Mouse (Mus musculus) lung, embryonic 16.5 days (tissue): ENCODE measurements around the gene Eif4a1. TPM values are rescaled to one million over a fixed set of nuclear protein-coding genes. Genes with fewer than 3 reads are reported as not detected.

Experiments used
- ATAC-seq: fragments of 200-750 bp; cut with Nextera tagmentation; 2 replicates; pipeline ENCODE4 v1.8.0; 2017; ENCODE audit warnings: low read depth, mild to moderate bottlenecking, moderate library complexity
- H3K27ac ChIP-seq: fragments of 300-500 bp; sonication (generic); 2 replicates; pipeline ENCODE4 v1.5.1; 2014; ENCODE audit warnings: mild to moderate bottlenecking, control low read depth, low read length
- H3K27me3 ChIP-seq: fragments of 300-500 bp; sonication (generic); 2 replicates; pipeline ENCODE4 v1.6.1; 2014; ENCODE audit warnings: low read depth, low read length, mixed read lengths; ENCODE audit not compliant: control insufficient read depth, insufficient read depth
- H3K36me3 ChIP-seq: fragments of 300-500 bp; sonication (generic); 2 replicates; pipeline ENCODE4 v1.6.1; 2014; ENCODE audit warnings: low read length; ENCODE audit not compliant: control insufficient read depth, insufficient read depth
- H3K4me1 ChIP-seq: fragments of 300-500 bp; sonication (generic); replicated peaks from 2 replicates; pipeline ENCODE4 v1.6.1; 2014; ENCODE audit warnings: low read length, mixed read lengths; ENCODE audit not compliant: control insufficient read depth, insufficient read depth
- H3K4me2 ChIP-seq: fragments of 300-500 bp; sonication (generic); 2 replicates; pipeline ENCODE4 v1.6.1; 2014; ENCODE audit warnings: low read depth, low read length, control low read depth
- H3K4me3 ChIP-seq: fragments of 300-500 bp; sonication (generic); 2 replicates; pipeline ENCODE4 v1.5.1; 2014; ENCODE audit warnings: mild to moderate bottlenecking, low read length, control low read depth
- H3K9ac ChIP-seq: fragments of 300-500 bp; sonication (generic); 2 replicates; pipeline ENCODE4 v1.6.1; 2014; ENCODE audit warnings: low read length, control low read depth
- H3K9me3 ChIP-seq: fragments of 300-500 bp; sonication (generic); 2 replicates; pipeline ENCODE4 v1.6.1; 2016; ENCODE audit warnings: low read length; ENCODE audit not compliant: control insufficient read depth
- WGBS: fragments of 180-500 bp; shearing (Covaris S2); extraction: QIAGEN DNeasy Blood & Tissue Kit; methylation state at CpG from one replicate; pipeline ENCODE4 v1.1.7; 2014; 5-methylcytosine and 5-hydroxymethylcytosine counted together
- microRNA counts: library from miRNA; unstranded; fragments of <30 nt; microRNA quantifications from one replicate; lab custom pipeline; 2016
- microRNA-seq: library from miRNA; unstranded; fragments of <30 nt; microRNA quantifications from one replicate; pipeline ENCODE4, GENCODE M21; 2016
- polyA plus RNA-seq: library from polyadenylated mRNA; unstranded; fragments of >200 nt; fragmentation: Nextera tagmentation; extraction: Ambion mirVana; gene quantifications from 2 replicates; pipeline ENCODE4 v1.2.1, GENCODE M21; 2015

Eif4a1 gene
- polyA plus RNA-seq, 1 experiment from 2014 or later, result 624 TPM

DNA sequence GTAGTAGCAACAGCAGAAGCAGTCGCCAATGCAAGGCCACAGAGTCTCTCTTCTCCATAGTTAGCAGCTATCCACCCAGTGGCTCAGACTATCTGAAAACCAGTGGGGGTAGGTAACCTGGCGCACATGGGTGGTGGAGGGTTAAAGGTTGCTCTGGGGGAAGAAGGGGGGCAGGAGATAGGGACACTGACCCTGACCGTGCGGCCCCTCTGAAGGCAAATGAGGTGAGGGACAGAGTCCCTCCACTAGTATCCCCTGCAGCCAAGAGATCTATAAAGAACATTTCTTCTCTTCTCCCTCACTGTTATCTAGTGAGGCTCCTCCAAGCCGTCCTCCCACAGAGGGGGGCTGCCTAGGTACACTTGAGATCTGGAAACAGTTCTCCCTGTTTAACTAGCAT, 54.4 kb downstream of the Eif4a1 start, which contains the start of gene Shbg:
Shbg (minus strand) TSS at position 101 of the 400 bp plus-strand sequence.
- Histone ChIP-seq H3K27ac (no peak within 1 kb of the TSS), H3K4me2 (no peak within 1 kb of the TSS), H3K36me3 (no peaks in the 10 kb centered on the region), H3K27me3 (peaks cover 4% of the 10 kb centered on the region; the same call in 1 of the 2 replicates), H3K9ac (no peak within 1 kb of the TSS), H3K9me3 (no peaks in the 10 kb centered on the region), H3K4me3 (no peak within 1 kb of the TSS), H3K4me1 (peaks cover 3% of the 10 kb centered on the region; the same call in 1 of the 2 replicates)
- ATAC-seq, result no peak
- WGBS, result 56% methylated on average over 5 of the region's 5 CpGs

MicroRNA genes within 50 kb of the gene (microRNA counts, 519-probe panel; counts per million panel counts)
- microRNA mmu-miR-1934 (lab: Ali Mortazavi, UCI), result not detected
- microRNA mmu-miR-467f (lab: Ali Mortazavi, UCI), result 2,644 counts per million, percentile 48 among the panel's probes with 10 or more counts

Small RNA genes within 50 kb of the gene (microRNA-seq; reads per million reads assigned to microRNA genes)
- gene Mir1934 (4.0 reads per million, percentile 15 among the genes with 10 or more reads in this experiment), gene Mir467f (not detected)

Other genes starting within 250 kb of the Eif4a1 start
- 1.9 TPM in 2 replicates for gene Dnah2, start 123.3 kb downstream of the Eif4a1 start, polyA plus RNA-seq
- gene Efnb3, start 112.2 kb downstream of the Eif4a1 start, polyA plus RNA-seq, result 5.6 and 5.7 TPM in 2 replicates
- gene Wrap53, start 92.2 kb downstream of the Eif4a1 start, polyA plus RNA-seq, result 26.2 and 29.2 TPM in 2 replicates
- 141 and 154 TPM in 2 replicates for gene Trp53, start 92.1 kb downstream of the Eif4a1 start, polyA plus RNA-seq
- gene Atp1b2, start 66.5 kb downstream of the Eif4a1 start, polyA plus RNA-seq, result 10.5 and 12.7 TPM in 2 replicates
- 0.15 TPM in 1 of 2 replicates, not detected in the other for gene Shbg, start 54.5 kb downstream of the Eif4a1 start, polyA plus RNA-seq
- gene Sat2, start 50.4 kb downstream of the Eif4a1 start, polyA plus RNA-seq, result 15.2 and 19.2 TPM in 2 replicates
- gene Fxr2, start 39.4 kb downstream of the Eif4a1 start, polyA plus RNA-seq, result 22.2 and 22.6 TPM in 2 replicates
- 0.54 TPM in 1 of 2 replicates, not detected in the other for gene Sox15, start 17.1 kb downstream of the Eif4a1 start, polyA plus RNA-seq
- gene Mpdu1, start 9.8 kb downstream of the Eif4a1 start, polyA plus RNA-seq, result 65.5 and 71.0 TPM in 2 replicates
- gene Cd68, start 6.3 kb downstream of the Eif4a1 start, polyA plus RNA-seq, result 19.2 and 19.4 TPM in 2 replicates
- 69.3 and 70.6 TPM in 2 replicates for gene Senp3, start 9.7 kb upstream of the Eif4a1 start, polyA plus RNA-seq
- gene Tnfsf13, start 13.4 kb upstream of the Eif4a1 start, polyA plus RNA-seq, result 0.89 and 1.2 TPM in 2 replicates
- 10.6 and 12.8 TPM in 2 replicates for gene Tnfsf12, start 23.4 kb upstream of the Eif4a1 start, polyA plus RNA-seq
- gene Tnfsfm13, start 23.7 kb upstream of the Eif4a1 start, polyA plus RNA-seq, result 5.0 and 5.4 TPM in 2 replicates
- 24.1 and 25.3 TPM in 2 replicates for gene Polr2a, start 86.2 kb upstream of the Eif4a1 start, polyA plus RNA-seq
- gene Slc35g3, start 89.5 kb upstream of the Eif4a1 start, polyA plus RNA-seq, result 0.36 and 0.64 TPM in 2 replicates
- gene Zbtb4, start 93.5 kb upstream of the Eif4a1 start, polyA plus RNA-seq, result 3.5 and 4.9 TPM in 2 replicates
- gene Chrnb1, start 123.5 kb upstream of the Eif4a1 start, polyA plus RNA-seq, result 18.6 and 20.7 TPM in 2 replicates
- 1.0 and 1.7 TPM in 2 replicates for gene Fgf11, start 129.4 kb upstream of the Eif4a1 start, polyA plus RNA-seq
- gene Tmem102, start 133.2 kb upstream of the Eif4a1 start, polyA plus RNA-seq, result 6.5 and 8.6 TPM in 2 replicates
- gene Gm39566, start 142.9 kb upstream of the Eif4a1 start, polyA plus RNA-seq, result not detected in 2 replicates
- gene Spem2, start 146.0 kb upstream of the Eif4a1 start, polyA plus RNA-seq, result not detected in 2 replicates
- not detected in 2 replicates for gene Spem1, start 149.8 kb upstream of the Eif4a1 start, polyA plus RNA-seq
- gene Nlgn2, start 165.4 kb upstream of the Eif4a1 start, polyA plus RNA-seq, result 4.4 and 5.0 TPM in 2 replicates
- gene Tmem256, start 166.1 kb upstream of the Eif4a1 start, polyA plus RNA-seq, result 443 and 452 TPM in 2 replicates
- gene Plscr3, start 174.0 kb upstream of the Eif4a1 start, polyA plus RNA-seq, result 115 and 137 TPM in 2 replicates
- gene Tnk1, start 186.3 kb upstream of the Eif4a1 start, polyA plus RNA-seq, result 10.8 and 11.8 TPM in 2 replicates
- gene Tmem95, start 205.6 kb upstream of the Eif4a1 start, polyA plus RNA-seq, result not detected in 2 replicates
- gene Kctd11, start 209.0 kb upstream of the Eif4a1 start, polyA plus RNA-seq, result 10.9 and 11.4 TPM in 2 replicates
- gene Acap1, start 223.1 kb upstream of the Eif4a1 start, polyA plus RNA-seq, result 2.1 and 3.8 TPM in 2 replicates
- gene 2810408A11Rik, start 228.6 kb upstream of the Eif4a1 start, polyA plus RNA-seq, result 7.9 and 8.6 TPM in 2 replicates
- 5.7 and 6.4 TPM in 2 replicates for gene Neurl4, start 228.6 kb upstream of the Eif4a1 start, polyA plus RNA-seq
- gene Gps2, start 241.5 kb upstream of the Eif4a1 start, polyA plus RNA-seq, result 85.1 and 87.8 TPM in 2 replicates
- 1,390 and 1,410 TPM in 2 replicates for gene Eif5a, start 249.5 kb upstream of the Eif4a1 start, polyA plus RNA-seq